Mouse (Mus musculus): ENCODE measurements at regions not wholly inside any gene's neighbourhood (a gene's known extent, or its start where the extent isn't known, plus 50 kb on each side); places are given as distances from the start of the nearest gene placed in this dataset.

DNA sequence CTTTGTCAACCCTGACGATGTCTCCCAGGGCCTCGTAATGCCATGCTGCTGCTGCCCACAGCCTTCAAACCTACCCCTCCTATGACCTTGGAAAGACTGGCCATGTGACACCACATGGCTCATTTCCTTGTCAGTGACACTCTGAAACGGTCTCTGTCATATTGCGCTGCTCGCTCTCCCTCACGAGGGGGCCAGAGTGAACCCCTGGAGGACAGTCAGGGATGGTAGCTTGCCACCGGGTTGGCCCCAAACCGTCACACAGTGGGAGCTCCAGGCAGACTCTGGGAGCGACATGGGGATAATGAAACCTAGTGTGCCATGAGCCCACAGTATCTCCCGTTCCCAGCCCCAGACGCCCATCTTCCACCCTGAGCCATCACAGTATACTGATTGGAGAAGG, 188.8 kb downstream of the Bmp7 start:
- H3K27me3 ChIP-seq = peaks cover 49% of the 10 kb centered on the region
- H3K4me2 ChIP-seq = no peak overlapping the region
- 87% methylated on average over 11 of the region's 11 CpGs for WGBS
- no peaks in the 10 kb centered on the region for H3K9me3 ChIP-seq
- H3K4me3 ChIP-seq = no peak overlapping the region
- peaks cover 6% of the 10 kb centered on the region for H3K4me1 ChIP-seq (replicated peaks)
- H3K9ac ChIP-seq = no peak overlapping the region
- H3K27ac ChIP-seq (replicated peaks) = no peak overlapping the region
- no peak for ATAC-seq (ENCODE audit: low FRiP score, low read depth)
- no peaks in the 10 kb centered on the region for H3K36me3 ChIP-seq

- H3K4me2 ChIP-seq = no peak overlapping the region
- WGBS = 58% methylated on average over 15 of the region's 15 CpGs
Measured at GRCm38 (mm10) chr2:172755686-172756471, 184.2 kb downstream of the Bmp7 start.

DNA sequence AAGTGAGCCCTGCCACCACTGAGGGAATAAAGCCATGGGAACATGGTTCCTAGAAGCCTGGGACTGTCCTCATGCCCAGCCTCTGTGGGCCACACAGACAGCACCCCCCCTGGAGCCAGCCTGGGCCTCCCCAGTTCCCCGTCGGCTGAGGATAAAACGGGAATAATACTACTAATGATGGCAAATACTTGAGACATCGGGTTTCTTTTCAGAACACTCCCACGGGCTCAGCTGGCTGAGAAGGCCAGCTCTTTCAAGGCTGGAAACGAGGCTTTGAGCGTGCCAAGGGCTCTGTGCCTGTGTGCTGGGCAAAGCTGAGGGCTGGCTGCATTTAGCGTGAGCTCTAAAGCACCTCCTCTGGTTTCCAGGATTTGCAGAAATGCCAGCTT, 183.7 kb downstream of the Bmp7 start:
- H3K27me3 ChIP-seq = peaks cover 92% of the 10 kb centered on the region
- ATAC-seq (ENCODE audit: low FRiP score, low read depth) = peak; percentile 35; the same call in 1 of the 2 replicates
- WGBS = 12% methylated on average over 8 of the region's 8 CpGs

More at GRCm38 (mm10) chr2:172755686-172756471, 184.2 kb downstream of the Bmp7 start:
- no peaks in the 10 kb centered on the region for H3K36me3 ChIP-seq
- no peak for ATAC-seq (ENCODE audit: low FRiP score, low read depth)
- H3K4me1 ChIP-seq (replicated peaks) = peaks cover 14% of the 10 kb centered on the region
- no peak overlapping the region for H3K9ac ChIP-seq
- H3K9me3 ChIP-seq = no peaks in the 10 kb centered on the region
- no peak overlapping the region for H3K27ac ChIP-seq (replicated peaks)
- H3K27me3 ChIP-seq = peaks cover 94% of the 10 kb centered on the region
- H3K4me3 ChIP-seq = no peak overlapping the region

DNA sequence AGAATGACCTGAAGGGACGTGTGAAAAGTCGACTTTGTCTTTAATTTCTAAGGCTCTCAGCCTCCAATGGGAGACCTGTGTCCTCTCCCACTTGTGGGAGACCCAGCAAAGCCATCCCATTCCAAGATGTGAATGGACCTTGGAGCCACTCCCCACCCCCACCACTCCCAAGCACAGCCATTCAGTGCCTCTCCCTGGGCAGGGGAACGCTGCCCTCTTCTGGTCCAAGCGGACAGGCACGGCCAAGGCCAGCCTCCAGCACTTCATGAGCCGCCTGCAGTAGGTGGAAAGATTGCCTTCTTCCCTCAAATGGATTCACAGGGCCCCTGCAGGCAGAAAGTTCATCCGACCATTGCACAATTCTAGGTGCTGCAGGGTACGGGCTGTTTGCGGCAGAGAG, 181.6 kb downstream of the Bmp7 start:
- Histone ChIP-seq H3K4me2 (no peak overlapping the region), H3K4me3 (no peak overlapping the region), H3K9ac (no peak overlapping the region), H3K9me3 (no peaks in the 10 kb centered on the region), H3K4me1 (replicated peaks) (peaks cover 12% of the 10 kb centered on the region), H3K27ac (replicated peaks) (no peak overlapping the region), H3K36me3 (no peaks in the 10 kb centered on the region), H3K27me3 (peaks cover 84% of the 10 kb centered on the region)
- ATAC-seq (ENCODE audit: low FRiP score, low read depth) = peak; percentile 59; the same call in 1 of the 2 replicates
- 10% methylated on average over 9 of the region's 9 CpGs for WGBS

More for the DNA sequence above, 183.7 kb downstream of the Bmp7 start:
- H3K9me3 ChIP-seq = no peaks in the 10 kb centered on the region
- H3K27ac ChIP-seq (replicated peaks) = no peak overlapping the region
- no peaks in the 10 kb centered on the region for H3K36me3 ChIP-seq
- no peak overlapping the region for H3K4me3 ChIP-seq
- H3K4me2 ChIP-seq = no peak overlapping the region
- H3K9ac ChIP-seq = no peak overlapping the region
- H3K4me1 ChIP-seq (replicated peaks) = peaks cover 14% of the 10 kb centered on the region

DNA sequence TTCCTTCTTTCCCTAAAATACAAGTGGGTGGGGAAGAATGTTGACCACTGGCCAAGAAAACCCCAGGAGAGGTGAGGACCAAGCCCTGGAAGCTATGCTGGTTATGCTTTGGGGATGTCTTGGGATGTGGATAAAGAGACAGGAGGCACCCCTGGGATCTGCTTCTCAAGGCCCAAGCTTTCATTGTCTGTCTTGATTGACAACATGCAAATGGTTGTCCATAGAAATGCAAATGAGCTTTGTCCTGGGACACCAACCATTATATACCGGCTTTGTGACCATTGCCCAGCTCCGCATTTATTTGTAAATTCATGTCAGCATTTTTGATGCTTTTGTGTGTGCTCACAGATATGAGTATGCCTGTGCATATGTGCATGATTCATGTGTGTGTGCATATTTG, 174.9 kb downstream of the Bmp7 start:
- Histone ChIP-seq H3K9ac (no peak overlapping the region), H3K27ac (replicated peaks) (no peak overlapping the region), H3K4me1 (replicated peaks) (0 out of 2 replicates have a peak, but pooled peaks cover 5% of the 10 kb centered on the region), H3K4me2 (no peak overlapping the region), H3K9me3 (no peaks in the 10 kb centered on the region), H3K4me3 (no peak overlapping the region), H3K36me3 (no peaks in the 10 kb centered on the region), H3K27me3 (peaks cover 33% of the 10 kb centered on the region)
- 26% methylated on average over 2 of the region's 2 CpGs for WGBS
- ATAC-seq (ENCODE audit: low FRiP score, low read depth) = no peak

GRCm38 (mm10) chr2:172766403-172766802, 173.7 kb downstream of the Bmp7 start:
- Histone ChIP-seq H3K36me3 (no peaks in the 10 kb centered on the region), H3K27me3 (peaks cover 23% of the 10 kb centered on the region), H3K9ac (no peak overlapping the region), H3K4me2 (no peak overlapping the region), H3K4me3 (no peak overlapping the region), H3K4me1 (replicated peaks) (0 out of 2 replicates have a peak, but pooled peaks cover 5% of the 10 kb centered on the region), H3K27ac (replicated peaks) (no peak overlapping the region), H3K9me3 (no peaks in the 10 kb centered on the region)
- WGBS = 21% methylated on average over 7 of the region's 7 CpGs
- ATAC-seq (ENCODE audit: low FRiP score, low read depth) = peak; percentile 54; the same call in 1 of the 2 replicates

- 0 out of 2 replicates have a peak, but pooled peaks cover 5% of the 10 kb centered on the region for H3K4me1 ChIP-seq (replicated peaks)
- H3K36me3 ChIP-seq = no peaks in the 10 kb centered on the region
- H3K4me2 ChIP-seq = no peak overlapping the region
- no peak overlapping the region for H3K4me3 ChIP-seq
- no peaks in the 10 kb centered on the region for H3K9me3 ChIP-seq
- ATAC-seq (ENCODE audit: low FRiP score, low read depth) = no peak
- H3K9ac ChIP-seq = no peak overlapping the region
- WGBS = 89% methylated on average over 8 of the region's 8 CpGs
- H3K27ac ChIP-seq (replicated peaks) = no peak overlapping the region
- peaks cover 18% of the 10 kb centered on the region; the same call in 1 of the 2 replicates for H3K27me3 ChIP-seq
Measured at GRCm38 (mm10) chr2:172768756-172769155, 171.4 kb downstream of the Bmp7 start.

- no peak overlapping the region for H3K4me2 ChIP-seq
- peaks cover 20% of the 10 kb centered on the region; the same call in 1 of the 2 replicates for H3K27me3 ChIP-seq
- 81% methylated on average over 6 of the region's 6 CpGs for WGBS
- no peak for ATAC-seq (ENCODE audit: low FRiP score, low read depth)
- H3K4me1 ChIP-seq (replicated peaks) = 0 out of 2 replicates have a peak, but pooled peaks cover 5% of the 10 kb centered on the region
- no peaks in the 10 kb centered on the region for H3K36me3 ChIP-seq
- no peak overlapping the region for H3K9ac ChIP-seq
- H3K27ac ChIP-seq (replicated peaks) = no peak overlapping the region
- H3K9me3 ChIP-seq = no peaks in the 10 kb centered on the region
- H3K4me3 ChIP-seq = no peak overlapping the region
Measured at GRCm38 (mm10) chr2:172770061-172770460, 170.1 kb downstream of the Bmp7 start.

DNA sequence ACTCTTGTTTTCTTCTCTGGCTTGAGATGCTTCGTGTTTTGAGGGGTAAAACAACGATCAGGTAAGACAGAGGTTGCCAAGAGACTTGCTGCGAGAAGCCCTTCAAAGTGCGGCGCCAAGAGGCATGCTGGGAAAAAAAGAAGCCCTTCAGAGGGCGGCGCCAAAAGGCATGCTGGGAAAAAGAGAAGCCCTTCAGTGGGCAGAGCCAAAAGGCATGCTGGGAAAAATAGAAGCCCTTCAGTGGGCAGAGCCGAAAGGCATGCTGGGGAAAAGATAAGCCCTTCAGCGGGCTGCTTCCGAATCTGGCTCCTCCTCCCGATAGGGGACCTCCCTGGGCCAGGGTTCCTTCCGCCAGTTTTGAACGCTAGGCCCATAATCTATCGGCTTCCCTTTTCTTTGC, 169.5 kb downstream of the Bmp7 start:
- 90% methylated on average over 14 of the region's 14 CpGs for WGBS
- no peak for ATAC-seq (ENCODE audit: low FRiP score, low read depth)
- Histone ChIP-seq H3K36me3 (no peaks in the 10 kb centered on the region), H3K4me3 (no peak overlapping the region), H3K9ac (no peak overlapping the region), H3K27ac (replicated peaks) (no peak overlapping the region), H3K27me3 (peaks cover 20% of the 10 kb centered on the region; the same call in 1 of the 2 replicates), H3K9me3 (no peaks in the 10 kb centered on the region), H3K4me1 (replicated peaks) (0 out of 2 replicates have a peak, but pooled peaks cover 5% of the 10 kb centered on the region), H3K4me2 (no peak overlapping the region)

- H3K9ac ChIP-seq = no peak overlapping the region
- H3K27ac ChIP-seq (replicated peaks) = no peak overlapping the region
- no peak overlapping the region for H3K4me3 ChIP-seq
- no peaks in the 10 kb centered on the region for H3K9me3 ChIP-seq
- WGBS = 0% methylated on average over 2 of the region's 2 CpGs
- H3K36me3 ChIP-seq = no peaks in the 10 kb centered on the region
- peaks cover 14% of the 10 kb centered on the region; the same call in 1 of the 2 replicates for H3K27me3 ChIP-seq
- no peak overlapping the region for H3K4me2 ChIP-seq
- H3K4me1 ChIP-seq (replicated peaks) = no peaks in the 10 kb centered on the region
- ATAC-seq (ENCODE audit: low FRiP score, low read depth) = 0 out of 2 replicates have a peak, but pooled peaks have one; percentile 56
Measured at GRCm38 (mm10) chr2:172773176-172773575, 166.9 kb downstream of the Bmp7 start.

DNA sequence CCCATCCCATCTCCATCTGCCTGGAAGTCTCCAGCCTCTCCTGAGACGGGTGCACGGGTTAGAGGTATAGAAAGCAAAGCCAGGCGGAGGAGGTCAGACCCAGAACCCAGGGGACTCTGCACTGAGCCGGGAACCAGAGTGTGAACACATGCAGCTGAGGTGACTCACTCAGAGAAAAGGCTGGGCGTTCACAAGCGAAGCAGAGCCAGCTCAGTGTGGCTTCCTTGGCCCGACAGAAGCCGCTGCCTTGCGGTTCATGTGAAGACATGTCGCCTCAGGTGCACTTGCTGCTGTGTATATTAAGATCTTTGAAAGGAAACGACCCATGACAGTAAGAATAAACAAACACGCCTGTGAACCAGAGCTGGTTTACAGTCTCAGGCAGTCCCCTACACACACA, 163.6 kb downstream of the Bmp7 start:
- WGBS = 52% methylated on average over 12 of the region's 12 CpGs

DNA sequence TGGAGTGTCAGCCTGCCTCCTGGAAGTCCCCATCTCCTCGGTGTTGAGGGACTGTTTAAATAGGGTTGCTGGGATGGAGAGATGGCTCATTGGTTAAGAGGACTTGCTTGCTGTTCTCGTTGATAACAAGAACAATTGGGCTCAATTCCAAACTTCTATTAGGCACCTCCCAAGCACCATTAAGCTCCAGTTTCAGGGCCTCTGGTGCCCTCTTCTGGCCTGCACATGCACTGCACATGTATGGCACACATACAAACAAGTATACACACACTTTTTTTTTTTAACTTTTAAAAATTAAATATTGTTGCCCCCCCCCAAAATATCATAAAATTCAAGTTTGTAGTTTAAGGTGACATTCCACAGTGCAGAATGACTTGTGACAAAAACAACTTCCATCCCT, 162.3 kb downstream of the Bmp7 start:
- no peak for ATAC-seq (ENCODE audit: low FRiP score, low read depth)

More for the DNA sequence above, 163.6 kb downstream of the Bmp7 start:
- peaks cover 14% of the 10 kb centered on the region; the same call in 1 of the 2 replicates for H3K27me3 ChIP-seq
- no peak overlapping the region for H3K4me2 ChIP-seq
- H3K4me1 ChIP-seq (replicated peaks) = no peaks in the 10 kb centered on the region
- ATAC-seq (ENCODE audit: low FRiP score, low read depth) = no peak
- H3K27ac ChIP-seq (replicated peaks) = no peak overlapping the region
- H3K9me3 ChIP-seq = no peaks in the 10 kb centered on the region
- H3K36me3 ChIP-seq = no peaks in the 10 kb centered on the region
- H3K4me3 ChIP-seq = no peak overlapping the region
- no peak overlapping the region for H3K9ac ChIP-seq

More for the DNA sequence above, 162.3 kb downstream of the Bmp7 start:
- Histone ChIP-seq H3K9ac (no peak overlapping the region), H3K27ac (replicated peaks) (no peak overlapping the region), H3K9me3 (no peaks in the 10 kb centered on the region), H3K4me2 (no peak overlapping the region), H3K4me1 (replicated peaks) (no peaks in the 10 kb centered on the region), H3K27me3 (peaks cover 13% of the 10 kb centered on the region; the same call in 1 of the 2 replicates), H3K36me3 (no peaks in the 10 kb centered on the region), H3K4me3 (no peak overlapping the region)
- 67% methylated on average over 2 of the region's 2 CpGs for WGBS
